10 mouse cellular contexts compared by ENCODE assay signal in the genomic region with DNA sequence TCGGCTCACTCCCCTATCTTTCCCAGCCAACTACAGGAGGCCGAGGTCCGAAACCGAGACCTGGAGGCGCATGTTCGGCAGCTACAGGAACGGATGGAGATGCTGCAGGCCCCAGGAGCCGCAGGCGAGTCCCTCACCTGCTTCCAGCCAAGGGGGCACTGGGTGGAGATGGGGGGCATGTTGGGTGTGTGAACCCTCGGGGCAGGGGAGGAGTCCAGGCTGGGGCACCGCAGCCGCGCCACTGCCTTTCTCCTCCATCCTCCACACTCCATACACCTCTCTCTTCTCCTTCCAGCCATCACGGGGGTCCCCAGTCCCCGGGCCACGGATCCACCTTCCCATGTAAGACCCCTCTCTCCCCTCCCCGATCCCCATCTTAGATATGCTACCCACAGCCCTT. TPM values are rescaled to one million over a fixed set of nuclear protein-coding genes. Genes with fewer than 3 reads are reported as not detected.
DNase-seq lines count a peak whose midpoint lies in the region; ATAC-seq and TF ChIP-seq lines count a peak whose summit lies in the region.
"Had no signal": no experiment of that assay in that cellular context is flagged by ENCODE, and none has a peak within 500 bp of the region (broad histone marks: within the 10 kb centered on the region; RNA-seq: fewer than 3 reads in every experiment).

No protein-coding gene starts in this region.

- H3K9ac ChIP-seq in lung, embryonic 14.5 days, result no peak overlapping the region
- peak overlapping the region; percentile 58; the same call in 1 of the 2 replicates for H3K9ac ChIP-seq in forebrain, embryonic 13.5 days
- H3K9ac ChIP-seq in liver, embryonic 15.5 days, result no peak overlapping the region

- H3K27me3 ChIP-seq in lung, embryonic 14.5 days (ENCODE audit: insufficient read depth, low read length), result no peaks in the 10 kb centered on the region
- H3K27me3 ChIP-seq in forebrain, embryonic 13.5 days, result peaks cover 19% of the 10 kb centered on the region
- peaks cover 98% of the 10 kb centered on the region for H3K27me3 ChIP-seq in liver, embryonic 15.5 days

- no peak overlapping the region for H3K4me3 ChIP-seq in lung, embryonic 14.5 days (ENCODE audit: low read depth, low read length)
- H3K4me3 ChIP-seq in lung, adult 2 months (replicated peaks; ENCODE audit: extremely low read depth, low read depth, low read length), result no peak overlapping the region
- 0 out of 2 replicates have a peak overlapping the region, but pooled peaks have one; percentile 66 for H3K4me3 ChIP-seq in forebrain, embryonic 13.5 days
- H3K4me3 ChIP-seq in liver, embryonic 15.5 days (replicated peaks), result no peak overlapping the region

- H3K4me1 ChIP-seq in lung, embryonic 14.5 days (ENCODE audit: insufficient read depth), result peaks cover 8% of the 10 kb centered on the region
- peaks cover 2% of the 10 kb centered on the region; the same call in 1 of the 2 replicates for H3K4me1 ChIP-seq in lung, adult 2 months (ENCODE audit: control insufficient read depth, insufficient read depth, low read length)
- H3K4me1 ChIP-seq in forebrain, embryonic 13.5 days, result peaks cover 54% of the 10 kb centered on the region
- H3K4me1 ChIP-seq in liver, embryonic 15.5 days (replicated peaks), result peaks cover 64% of the 10 kb centered on the region

- intact Hi-C loops in gastrocnemius, postnatal 14 days (cut with DNase I; ENCODE audit: low total_unique reads), result loop anchor here (2.0 kb wide), 1 partner anchor 23 kb away; no protein-coding TSS in a partner anchor
- intact Hi-C loops in gastrocnemius, postnatal 36 days (cut with DNase I), result loop anchor here (2.0 kb wide), 1 partner anchor 23 kb away; no protein-coding TSS in a partner anchor

- peak overlapping the region; percentile 10 for H3K4me2 ChIP-seq in lung, embryonic 14.5 days
- peak overlapping the region; percentile 99 for H3K4me2 ChIP-seq in forebrain, embryonic 13.5 days
- H3K4me2 ChIP-seq in liver, embryonic 15.5 days, result peak overlapping the region; percentile 96; the same call in 1 of the 2 replicates

- WGBS in lung, embryonic 14.5 days, result 49% methylated on average over 16 of the region's 17 CpGs
- WGBS in lung, adult 2 months, result 73% methylated on average over 17 of the region's 17 CpGs
- WGBS in forebrain, embryonic 13.5 days, result 27% methylated on average over 17 of the region's 17 CpGs
- WGBS in liver, embryonic 15.5 days (ENCODE audit: insufficient replicate concordance), result 27% methylated on average over 17 of the region's 17 CpGs

- no peak for TF ChIP-seq CTCF in lung, embryonic 14.5 days (IDR thresholded peaks at IDR 0.05; ENCODE audit: low read depth)
- TF ChIP-seq CTCF in lung, adult 2 months (IDR thresholded peaks at IDR 0.05; ENCODE audit: insufficient read depth, low read length), result no peak

- DNase-seq in gastrocnemius, postnatal 14 days, result peak; percentile 12
- no peak for DNase-seq in gastrocnemius, postnatal 36 days
- no peak for DNase-seq in lung, embryonic 14.5 days
- no peak for DNase-seq in lung, adult 2 months
- DNase-seq in urinary bladder, postnatal 10 days (ENCODE audit: low spot score), result no peak
- no peak for DNase-seq in cerebellum, postnatal 36 days

- no peaks in the 10 kb centered on the region for H3K9me3 ChIP-seq in lung, embryonic 14.5 days (ENCODE audit: low read depth, low read length)
- no peaks in the 10 kb centered on the region for H3K9me3 ChIP-seq in forebrain, embryonic 13.5 days (replicated peaks)
- no peaks in the 10 kb centered on the region for H3K9me3 ChIP-seq in liver, embryonic 15.5 days (replicated peaks)

- ATAC-seq in lung, embryonic 14.5 days (ENCODE audit: insufficient read depth), result no peak
- ATAC-seq in forebrain, embryonic 13.5 days, result no peak
- no peak for ATAC-seq in liver, embryonic 15.5 days (ENCODE audit: insufficient read depth)

- H3K36me3 ChIP-seq in lung, embryonic 14.5 days (ENCODE audit: insufficient read depth), result peaks cover 37% of the 10 kb centered on the region
- peaks cover 50% of the 10 kb centered on the region for H3K36me3 ChIP-seq in forebrain, embryonic 13.5 days (ENCODE audit: poor library complexity, severe bottlenecking)
- H3K36me3 ChIP-seq in liver, embryonic 15.5 days (replicated peaks), result no peaks in the 10 kb centered on the region

- TF ChIP-seq POLR2A in lung, adult 2 months (IDR thresholded peaks at IDR 0.05; ENCODE audit: borderline replicate concordance, extremely low read depth, low read depth, low read length), result no peak

- H3K27ac ChIP-seq in lung, embryonic 14.5 days (ENCODE audit: low read depth), result no peak overlapping the region
- peak overlapping the region; percentile 77 for H3K27ac ChIP-seq in forebrain, embryonic 13.5 days
- no peak overlapping the region for H3K27ac ChIP-seq in liver, embryonic 15.5 days (replicated peaks)

RNA-seq across cellular contexts. Expression of gene Six5, which starts 2.5 kb away (rescaled TPM):
- 1 to 10 TPM; 3.1 to 3.8 TPM for total RNA-seq in gastrocnemius, postnatal 14 days (2021)
- 1 to 10 TPM; 1.2 to 1.5 TPM for total RNA-seq in gastrocnemius, postnatal 36 days (2021)
- 11.6 and 12.7 TPM in 2 replicates for polyA plus RNA-seq in lung, embryonic 14.5 days (2014; fragmentation: Nextera tagmentation; extraction: Ambion mirVana)
- polyA plus RNA-seq in lung, adult 2 months (2012; rRNA removed), result 39.6 and 47.2 TPM in 2 replicates
- 3.5 and 4.1 TPM in 2 replicates for polyA plus RNA-seq in forebrain, embryonic 13.5 days (2015; fragmentation: Nextera tagmentation; extraction: Ambion mirVana)
- 0.90 and 1.2 TPM in 2 replicates for polyA plus RNA-seq in liver, embryonic 15.5 days (2015; fragmentation: Nextera tagmentation; extraction: Ambion mirVana)

RNA-seq across cellular contexts. Expression of gene Dmpk, which starts 8.3 kb away (rescaled TPM):
- 100 to 1,000 TPM; 241 to 257 TPM for total RNA-seq in gastrocnemius, postnatal 14 days (2021)
- 100 to 1,000 TPM; 272 to 309 TPM for total RNA-seq in gastrocnemius, postnatal 36 days (2021)
- polyA plus RNA-seq in lung, embryonic 14.5 days (2014; fragmentation: Nextera tagmentation; extraction: Ambion mirVana), result 20.9 and 23.0 TPM in 2 replicates
- 209 and 259 TPM in 2 replicates for polyA plus RNA-seq in lung, adult 2 months (2012; rRNA removed)
- 8.3 and 9.4 TPM in 2 replicates for polyA plus RNA-seq in forebrain, embryonic 13.5 days (2015; fragmentation: Nextera tagmentation; extraction: Ambion mirVana)
- polyA plus RNA-seq in liver, embryonic 15.5 days (2015; fragmentation: Nextera tagmentation; extraction: Ambion mirVana), result 13.9 and 15.8 TPM in 2 replicates

RNA-seq across cellular contexts. Expression of gene Dmwd, which starts 15.9 kb away (rescaled TPM):
- total RNA-seq in gastrocnemius, postnatal 14 days (2021), result 10 to 100 TPM; 22.1 to 25.5 TPM
- 10 to 100 TPM; 21.6 to 26.1 TPM for total RNA-seq in gastrocnemius, postnatal 36 days (2021)
- polyA plus RNA-seq in lung, embryonic 14.5 days (2014; fragmentation: Nextera tagmentation; extraction: Ambion mirVana), result 18.5 and 19.2 TPM in 2 replicates
- polyA plus RNA-seq in lung, adult 2 months (2012; rRNA removed), result 94.6 and 101 TPM in 2 replicates
- 20.6 and 22.6 TPM in 2 replicates for polyA plus RNA-seq in forebrain, embryonic 13.5 days (2015; fragmentation: Nextera tagmentation; extraction: Ambion mirVana)
- 3.6 and 5.4 TPM in 2 replicates for polyA plus RNA-seq in liver, embryonic 15.5 days (2015; fragmentation: Nextera tagmentation; extraction: Ambion mirVana)

RNA-seq across cellular contexts. Expression of gene Gm4969, which starts 26.3 kb away (rescaled TPM):
- total RNA-seq in gastrocnemius, postnatal 14 days (2021), result not detected
- total RNA-seq in gastrocnemius, postnatal 36 days (2021), result not detected
- polyA plus RNA-seq in lung, embryonic 14.5 days (2014; fragmentation: Nextera tagmentation; extraction: Ambion mirVana), result 3.0 and 4.0 TPM in 2 replicates
- polyA plus RNA-seq in lung, adult 2 months (2012; rRNA removed), result not detected in 2 replicates
- polyA plus RNA-seq in forebrain, embryonic 13.5 days (2015; fragmentation: Nextera tagmentation; extraction: Ambion mirVana), result 1.2 and 1.4 TPM in 2 replicates
- 0.14 and 0.17 TPM in 2 replicates for polyA plus RNA-seq in liver, embryonic 15.5 days (2015; fragmentation: Nextera tagmentation; extraction: Ambion mirVana)
- polyA plus RNA-seq: C2C12; erythroblast, embryonic 14.5 days had no signal

RNA-seq across cellular contexts. Expression of gene Fbxo46, which starts 27.7 kb away (rescaled TPM):
- total RNA-seq in gastrocnemius, postnatal 14 days (2021), result 1 to 10 TPM; 3.2 TPM
- 1 to 10 TPM; 2.0 to 2.8 TPM for total RNA-seq in gastrocnemius, postnatal 36 days (2021)
- polyA plus RNA-seq in lung, embryonic 14.5 days (2014; fragmentation: Nextera tagmentation; extraction: Ambion mirVana), result 9.7 and 11.6 TPM in 2 replicates
- 10.7 and 12.3 TPM in 2 replicates for polyA plus RNA-seq in lung, adult 2 months (2012; rRNA removed)
- 19.1 and 22.2 TPM in 2 replicates for polyA plus RNA-seq in forebrain, embryonic 13.5 days (2015; fragmentation: Nextera tagmentation; extraction: Ambion mirVana)
- 5.1 TPM in 2 replicates for polyA plus RNA-seq in liver, embryonic 15.5 days (2015; fragmentation: Nextera tagmentation; extraction: Ambion mirVana)

Comparison
In these comparisons a context has a peak if more than half of its experiments do, and no peak if none do; other contexts are left out.
1. H3K4me2 ChIP-seq: peak in every context shown above with its lines; median percentile 99 in forebrain, embryonic 13.5 days; 96 in liver, embryonic 15.5 days; 10 in lung, embryonic 14.5 days.